Mouse (Mus musculus): ENCODE measurements around the gene Dyx1c1. TPM values are rescaled to one million over a fixed set of nuclear protein-coding genes. Genes with fewer than 3 reads are reported as not detected.

The Dyx1c1 gene
- polyA plus RNA-seq, 1 experiment, result not detected

DNA sequence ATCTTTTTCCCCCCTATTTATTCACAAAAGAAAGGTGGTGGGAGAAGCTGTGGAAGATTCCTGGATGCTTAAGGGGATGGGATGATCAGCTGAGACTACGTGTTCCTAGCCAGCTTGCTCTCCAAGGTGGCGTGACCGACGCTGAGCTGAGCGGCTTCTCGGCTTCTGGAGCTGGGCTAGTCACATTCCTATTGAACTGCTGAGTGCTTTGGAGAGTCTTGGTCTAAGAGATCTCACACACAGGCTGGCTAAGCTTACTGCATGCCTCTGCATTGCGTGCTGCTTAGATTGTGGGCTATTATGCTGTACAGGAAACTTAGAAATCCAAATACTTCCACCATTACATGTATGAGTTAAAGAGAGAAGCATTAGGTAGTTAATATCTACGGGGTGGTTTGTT, 45.5 kb downstream of the Dyx1c1 start:
- 89% methylated on average over 8 of the region's 8 CpGs for WGBS
- Histone ChIP-seq H3K4me1 (ENCODE audit: control insufficient read depth, insufficient read depth, low read length) (no peaks in the 10 kb centered on the region), H3K27ac (ENCODE audit: insufficient read depth, low read depth, low read length) (no peak overlapping the region), H3K4me3 (ENCODE audit: insufficient read depth, low read depth, low read length) (no peak overlapping the region)
- TF ChIP-seq CTCF (IDR thresholded peaks at IDR 0.05; ENCODE audit: insufficient read depth, low read depth, low read length) (no peak), POLR2A (IDR thresholded peaks at IDR 0.05; ENCODE audit: insufficient read depth, low read depth, low read length) (no peak)

DNA sequence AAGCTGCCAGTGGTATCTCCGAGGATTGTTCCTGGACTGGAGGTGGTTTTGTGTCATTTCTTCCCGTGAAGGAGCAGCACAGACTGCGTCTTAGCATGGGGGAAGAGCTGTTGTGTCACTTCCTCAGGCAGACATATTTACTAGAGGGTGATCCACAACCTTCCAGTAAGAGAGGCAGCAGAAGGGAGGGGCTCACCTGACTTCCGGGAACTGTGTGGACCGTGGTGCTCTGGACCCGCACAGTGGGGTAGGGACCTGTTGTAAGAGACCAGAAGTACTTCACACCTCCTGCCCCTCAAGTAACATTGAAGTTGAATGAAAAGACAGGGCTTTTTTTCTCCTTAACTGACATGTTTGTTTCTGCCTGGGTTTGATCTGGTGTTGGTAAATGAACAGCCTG, 46.5 kb downstream of the Dyx1c1 start:
- Histone ChIP-seq H3K4me3 (ENCODE audit: insufficient read depth, low read depth, low read length) (no peak overlapping the region), H3K4me1 (ENCODE audit: control insufficient read depth, insufficient read depth, low read length) (no peaks in the 10 kb centered on the region), H3K27ac (ENCODE audit: insufficient read depth, low read depth, low read length) (no peak overlapping the region)
- 81% methylated on average over 6 of the region's 6 CpGs for WGBS
- TF ChIP-seq POLR2A (IDR thresholded peaks at IDR 0.05; ENCODE audit: insufficient read depth, low read depth, low read length), result no peak
- no peak for TF ChIP-seq CTCF (IDR thresholded peaks at IDR 0.05; ENCODE audit: insufficient read depth, low read depth, low read length)

DNA sequence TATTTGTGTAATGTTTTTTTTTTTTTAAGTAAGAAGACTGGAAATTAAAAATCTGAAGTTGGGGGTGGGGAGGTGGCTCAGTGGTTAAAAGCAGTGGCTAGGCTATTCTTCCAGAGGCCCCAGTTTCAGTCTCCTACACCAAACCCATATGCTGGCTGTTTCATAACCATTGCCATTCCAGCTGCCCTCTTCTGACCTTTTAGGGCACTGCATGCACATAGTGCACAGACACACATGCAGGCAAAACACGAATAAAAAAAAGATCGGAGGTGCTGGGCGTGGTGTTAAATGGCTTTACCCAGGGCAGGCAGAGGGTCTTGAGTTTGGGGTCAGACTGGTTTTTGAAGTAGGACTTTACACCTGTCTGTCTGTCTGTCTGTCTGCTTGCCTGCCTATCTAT, 47.6 kb downstream of the Dyx1c1 start:
- no peak overlapping the region for H3K27ac ChIP-seq (ENCODE audit: insufficient read depth, low read depth, low read length)
- WGBS, result 95% methylated on average over 3 of the region's 3 CpGs
- H3K4me1 ChIP-seq (ENCODE audit: control insufficient read depth, insufficient read depth, low read length), result no peaks in the 10 kb centered on the region
- no peak for TF ChIP-seq CTCF (IDR thresholded peaks at IDR 0.05; ENCODE audit: insufficient read depth, low read depth, low read length)
- TF ChIP-seq POLR2A (IDR thresholded peaks at IDR 0.05; ENCODE audit: insufficient read depth, low read depth, low read length), result no peak
- H3K4me3 ChIP-seq (ENCODE audit: insufficient read depth, low read depth, low read length), result no peak overlapping the region

DNA sequence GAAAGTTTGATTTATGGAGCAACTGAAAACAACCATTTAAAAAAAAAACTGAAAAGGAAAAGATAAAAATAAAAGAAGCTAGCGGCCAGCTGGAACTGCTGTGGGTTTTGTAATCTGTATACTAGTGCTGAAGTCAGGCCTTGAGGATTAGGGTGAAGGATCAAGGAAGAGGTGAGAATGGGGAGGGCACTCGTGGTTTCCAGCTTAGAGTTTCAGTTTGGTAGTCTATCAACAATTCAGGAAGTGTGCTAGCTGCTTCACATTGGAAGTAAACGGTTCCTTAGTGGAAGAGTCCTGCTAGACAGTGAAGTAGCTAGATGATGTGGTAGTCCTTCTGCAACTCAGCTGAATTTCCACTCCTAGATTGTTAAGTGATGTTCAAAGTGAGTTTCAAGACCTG, 49.8 kb downstream of the Dyx1c1 start:
- H3K4me3 ChIP-seq (ENCODE audit: insufficient read depth, low read depth, low read length), result no peak overlapping the region
- no peak overlapping the region for H3K27ac ChIP-seq (ENCODE audit: insufficient read depth, low read depth, low read length)
- 71% methylated on average over 3 of the region's 3 CpGs for WGBS
- TF ChIP-seq CTCF (IDR thresholded peaks at IDR 0.05; ENCODE audit: insufficient read depth, low read depth, low read length) (no peak), POLR2A (IDR thresholded peaks at IDR 0.05; ENCODE audit: insufficient read depth, low read depth, low read length) (no peak)
- no peaks in the 10 kb centered on the region for H3K4me1 ChIP-seq (ENCODE audit: control insufficient read depth, insufficient read depth, low read length)

- H3K4me1 ChIP-seq (ENCODE audit: control insufficient read depth, insufficient read depth, low read length), result no peaks in the 10 kb centered on the region
- H3K4me3 ChIP-seq (ENCODE audit: insufficient read depth, low read depth, low read length), result no peak overlapping the region
- H3K27ac ChIP-seq (ENCODE audit: insufficient read depth, low read depth, low read length), result no peak overlapping the region
- 87% methylated on average over 4 of the region's 4 CpGs for WGBS
- no peak for TF ChIP-seq POLR2A (IDR thresholded peaks at IDR 0.05; ENCODE audit: insufficient read depth, low read depth, low read length)
- no peak for TF ChIP-seq CTCF (IDR thresholded peaks at IDR 0.05; ENCODE audit: insufficient read depth, low read depth, low read length)
Measured at GRCm38 (mm10) chr9:73012629-73013028, 54.0 kb downstream of the Dyx1c1 start.

DNA sequence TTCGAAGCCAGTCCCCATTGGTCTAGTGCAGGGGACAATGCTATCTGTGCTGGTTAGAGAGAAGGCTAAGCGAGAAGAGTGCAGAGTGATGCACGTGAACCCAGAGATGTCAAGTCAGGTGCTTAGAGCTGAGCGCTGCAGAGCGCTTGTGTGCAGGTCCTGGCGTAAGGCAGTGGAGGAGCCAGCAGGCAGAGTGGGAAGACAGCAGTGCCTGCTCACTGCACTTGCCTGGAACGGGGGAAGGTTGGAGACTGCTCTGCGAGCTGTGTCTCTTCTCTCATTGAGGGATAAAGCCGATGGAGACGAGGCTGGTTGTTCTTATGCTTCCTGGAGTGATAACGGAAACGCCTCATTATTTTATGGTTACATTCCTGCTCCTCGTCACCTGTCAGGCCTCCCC, 56.1 kb downstream of the Dyx1c1 start:
- Histone ChIP-seq H3K27ac (ENCODE audit: insufficient read depth, low read depth, low read length) (no peak overlapping the region), H3K4me1 (ENCODE audit: control insufficient read depth, insufficient read depth, low read length) (no peaks in the 10 kb centered on the region), H3K4me3 (ENCODE audit: insufficient read depth, low read depth, low read length) (no peak overlapping the region)
- 89% methylated on average over 13 of the region's 13 CpGs for WGBS
- no peak for TF ChIP-seq CTCF (IDR thresholded peaks at IDR 0.05; ENCODE audit: insufficient read depth, low read depth, low read length)
- TF ChIP-seq POLR2A (IDR thresholded peaks at IDR 0.05; ENCODE audit: insufficient read depth, low read depth, low read length), result no peak

DNA sequence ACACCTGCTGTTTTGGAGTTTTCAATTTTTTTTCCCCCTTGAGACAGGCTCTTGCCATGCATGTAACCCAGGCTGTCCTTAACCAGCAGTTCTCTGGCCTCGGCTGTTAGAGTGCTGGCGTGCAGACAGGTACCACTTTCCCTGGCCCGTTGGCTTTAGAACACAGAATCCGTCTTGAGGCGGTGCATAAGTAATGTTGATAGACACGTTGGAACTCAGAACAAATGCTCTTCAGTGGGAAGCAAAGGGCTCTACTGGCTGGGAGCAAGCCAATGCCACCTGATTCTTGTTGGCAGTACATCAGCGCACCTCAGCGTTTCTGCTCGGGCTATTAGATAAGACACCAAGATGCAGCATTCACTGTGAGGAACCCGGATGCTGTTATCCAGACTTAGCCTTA, 61.3 kb downstream of the Dyx1c1 start:
- Histone ChIP-seq H3K4me1 (ENCODE audit: control insufficient read depth, insufficient read depth, low read length) (no peaks in the 10 kb centered on the region), H3K4me3 (ENCODE audit: insufficient read depth, low read depth, low read length) (no peak overlapping the region), H3K27ac (ENCODE audit: insufficient read depth, low read depth, low read length) (no peak overlapping the region)
- TF ChIP-seq POLR2A (IDR thresholded peaks at IDR 0.05; ENCODE audit: insufficient read depth, low read depth, low read length), result no peak
- no peak for TF ChIP-seq CTCF (IDR thresholded peaks at IDR 0.05; ENCODE audit: insufficient read depth, low read depth, low read length)
- 78% methylated on average over 10 of the region's 10 CpGs for WGBS

- H3K4me3 ChIP-seq (ENCODE audit: insufficient read depth, low read depth, low read length), result no peak overlapping the region
- H3K4me1 ChIP-seq (ENCODE audit: control insufficient read depth, insufficient read depth, low read length), result no peaks in the 10 kb centered on the region
- 85% methylated on average over 5 of the region's 5 CpGs for WGBS
- TF ChIP-seq POLR2A (IDR thresholded peaks at IDR 0.05; ENCODE audit: insufficient read depth, low read depth, low read length) (no peak), CTCF (IDR thresholded peaks at IDR 0.05; ENCODE audit: insufficient read depth, low read depth, low read length) (no peak)
- H3K27ac ChIP-seq (ENCODE audit: insufficient read depth, low read depth, low read length), result no peak overlapping the region
Measured at GRCm38 (mm10) chr9:73020566-73021097, 62.0 kb downstream of the Dyx1c1 start.

Other genes with a start within 250 kb of the Dyx1c1 start
- gene Prtg, start 151.9 kb upstream of the Dyx1c1 start, polyA plus RNA-seq (2012; ENCODE audit: insufficient read depth, insufficient read length, low replicate concordance, missing spikeins), result not detected in 2 replicates
- gene Pygo1, start 33.1 kb upstream of the Dyx1c1 start, polyA plus RNA-seq (2012; ENCODE audit: insufficient read depth, insufficient read length, low replicate concordance, missing spikeins), result not detected in 2 replicates
- gene Gm44503, start 67 bp downstream of the Dyx1c1 start, polyA plus RNA-seq (2012; ENCODE audit: insufficient read depth, insufficient read length, low replicate concordance, missing spikeins), result not detected in 2 replicates
- not detected in 2 replicates for gene Ccpg1os, start 26.6 kb downstream of the Dyx1c1 start, polyA plus RNA-seq (2012; ENCODE audit: insufficient read depth, insufficient read length, low replicate concordance, missing spikeins)
- not detected in 2 replicates for gene Ccpg1, start 26.6 kb downstream of the Dyx1c1 start, polyA plus RNA-seq (2012; ENCODE audit: insufficient read depth, insufficient read length, low replicate concordance, missing spikeins)
- gene Pigb, start 81.6 kb downstream of the Dyx1c1 start, polyA plus RNA-seq (2012; ENCODE audit: insufficient read depth, insufficient read length, low replicate concordance, missing spikeins), result not detected in 2 replicates
- not detected in 2 replicates for gene Rab27a, start 86.1 kb downstream of the Dyx1c1 start, polyA plus RNA-seq (2012; ENCODE audit: insufficient read depth, insufficient read length, low replicate concordance, missing spikeins)
- not detected in 2 replicates for gene Khdc3, start 143.1 kb downstream of the Dyx1c1 start, polyA plus RNA-seq (2012; ENCODE audit: insufficient read depth, insufficient read length, low replicate concordance, missing spikeins)
- gene Gm20509, start 143.7 kb downstream of the Dyx1c1 start, polyA plus RNA-seq (2012; ENCODE audit: insufficient read depth, insufficient read length, low replicate concordance, missing spikeins), result not detected in 2 replicates
- gene Rsl24d1, start 154.6 kb downstream of the Dyx1c1 start, polyA plus RNA-seq (2012; ENCODE audit: insufficient read depth, insufficient read length, low replicate concordance, missing spikeins), result not detected in 2 replicates